In genomic region chr17:53566161-53566918, GRCm38 (mm10) we compare ENCODE assay signal across 8 mouse cellular contexts. TPM values are rescaled to one million over a fixed set of nuclear protein-coding genes. Genes with fewer than 3 reads are reported as not detected.
A peak's percentile ranks its signal among the peaks of the same experiment; 100 is the strongest.
DNase-seq lines count a peak whose midpoint lies in the region; ATAC-seq and TF ChIP-seq lines count a peak whose summit lies in the region.

TSS of gene Kat2b (plus strand) at chr17:53566861.

- peak within 1 kb of the TSS; percentile 98 for H3K4me2 ChIP-seq in intestine, postnatal 0 days (replicated peaks; ENCODE audit: low read depth)
- H3K4me2 ChIP-seq in limb, embryonic 15.5 days = peak within 1 kb of the TSS; percentile 93
- peak within 1 kb of the TSS; percentile 85 for H3K4me2 ChIP-seq in midbrain, embryonic 15.5 days

- H3K4me3 ChIP-seq in intestine, postnatal 0 days (ENCODE audit: low read depth, low read length) = peak within 1 kb of the TSS; percentile 84
- peak within 1 kb of the TSS; percentile 83 for H3K4me3 ChIP-seq in limb, embryonic 15.5 days
- H3K4me3 ChIP-seq in midbrain, embryonic 15.5 days = peak within 1 kb of the TSS; percentile 95

- peak; percentile 69 for DNase-seq in A20 (ENCODE audit: low read depth, low spot score)
- peak; percentile 42 for DNase-seq in embryo, embryonic 11 days
- DNase-seq in heart, adult 18-20 months = peak; percentile 78 to 80
- no peak for DNase-seq in urinary bladder, adult 2 months (ENCODE audit: low spot score)

- peak; percentile 4 for ATAC-seq in activated CD4-positive, CD25-positive, alpha-beta regulatory T cell, adult 4 months
- no peak for ATAC-seq in intestine, postnatal 0 days
- no peak for ATAC-seq in limb, embryonic 15.5 days (ENCODE audit: insufficient number of reproducible peaks, low FRiP score, low TSS enrichment, low read depth)
- ATAC-seq in midbrain, embryonic 15.5 days (replicated peaks) = 0 out of 2 replicates have a peak, but pooled peaks have one; percentile 14

- peak within 1 kb of the TSS; percentile 93 for H3K9ac ChIP-seq in intestine, postnatal 0 days (ENCODE audit: low read depth, low read length)
- peak within 1 kb of the TSS; percentile 91 for H3K9ac ChIP-seq in limb, embryonic 15.5 days
- H3K9ac ChIP-seq in midbrain, embryonic 15.5 days = peak within 1 kb of the TSS; percentile 91

- no peaks in the 10 kb centered on the region for H3K27me3 ChIP-seq in intestine, postnatal 0 days (replicated peaks; ENCODE audit: control insufficient read depth, insufficient read depth, low read length)
- H3K27me3 ChIP-seq in limb, embryonic 15.5 days = no peaks in the 10 kb centered on the region
- H3K27me3 ChIP-seq in midbrain, embryonic 15.5 days (replicated peaks) = no peaks in the 10 kb centered on the region

- H3K27ac ChIP-seq in intestine, postnatal 0 days (ENCODE audit: low read depth, low read length) = peak within 1 kb of the TSS; percentile 97
- peak within 1 kb of the TSS; percentile 94 for H3K27ac ChIP-seq in limb, embryonic 15.5 days
- H3K27ac ChIP-seq in midbrain, embryonic 15.5 days = peak within 1 kb of the TSS; percentile 95

- H3K4me1 ChIP-seq in intestine, postnatal 0 days (replicated peaks; ENCODE audit: control insufficient read depth, insufficient read depth, low read length) = peaks cover 11% of the 10 kb centered on the region
- H3K4me1 ChIP-seq in limb, embryonic 15.5 days = peaks cover 22% of the 10 kb centered on the region
- H3K4me1 ChIP-seq in midbrain, embryonic 15.5 days = peaks cover 28% of the 10 kb centered on the region

- H3K36me3 ChIP-seq in intestine, postnatal 0 days (ENCODE audit: control insufficient read depth, insufficient read depth) = no peaks in the 10 kb centered on the region
- no peaks in the 10 kb centered on the region for H3K36me3 ChIP-seq in limb, embryonic 15.5 days
- H3K36me3 ChIP-seq in midbrain, embryonic 15.5 days (replicated peaks) = no peaks in the 10 kb centered on the region

- H3K9me3 ChIP-seq in intestine, postnatal 0 days (ENCODE audit: control insufficient read depth) = no peaks in the 10 kb centered on the region
- no peaks in the 10 kb centered on the region for H3K9me3 ChIP-seq in limb, embryonic 15.5 days
- no peaks in the 10 kb centered on the region for H3K9me3 ChIP-seq in midbrain, embryonic 15.5 days

- 0 out of 2 replicates have a peak, but pooled peaks have one; percentile 2 for TF ChIP-seq CTCF in intestine, postnatal 0 days (IDR thresholded peaks at IDR 0.05; ENCODE audit: low read depth)

- whole genome bisulfite sequencing in intestine, postnatal 0 days = 2% methylated on average over 20 of the region's 20 CpGs
- 2% methylated on average over 20 of the region's 20 CpGs for WGBS in limb, embryonic 15.5 days
- WGBS in midbrain, embryonic 15.5 days = 2% methylated on average over 20 of the region's 20 CpGs

RNA-seq across cellular contexts. Expression of gene Kat2b, which starts in this region (rescaled TPM):
- polyA plus RNA-seq in activated CD4-positive, CD25-positive, alpha-beta regulatory T cell, adult 4 months (2017; shearing (Covaris generic)) = 10 to 100 TPM; 12.1 to 22.0 TPM
- 10 to 100 TPM; 76.3 to 86.9 TPM for total RNA-seq in heart, adult 18-20 months (2021)
- polyA plus RNA-seq in intestine, postnatal 0 days (2015; fragmentation: Nextera tagmentation; extraction: Ambion mirVana) = 5.9 and 6.1 TPM in 2 replicates
- polyA plus RNA-seq in limb, embryonic 15.5 days (2015; fragmentation: Nextera tagmentation; extraction: Ambion mirVana) = 6.5 and 6.6 TPM in 2 replicates
- polyA plus RNA-seq in midbrain, embryonic 15.5 days (2015; fragmentation: Nextera tagmentation; extraction: Ambion mirVana) = 6.5 and 6.7 TPM in 2 replicates
- 31.5 and 35.5 TPM in 2 replicates for polyA plus RNA-seq in urinary bladder, adult 2 months (2012; rRNA removed)

Comparison
In these comparisons a context has a peak if more than half of its experiments do, and no peak if none do; other contexts are left out.
1. ATAC-seq: peak in activated CD4-positive, CD25-positive, alpha-beta regulatory T cell, adult 4 months (single experiment) and midbrain, embryonic 15.5 days (single experiment); none in intestine, postnatal 0 days (single experiment) and limb, embryonic 15.5 days (single experiment).
2. Peak in every context shown above with its lines, with median percentiles within 50 percentile points of each other: H3K27ac ChIP-seq, H3K4me2 ChIP-seq, H3K4me3 ChIP-seq and H3K9ac ChIP-seq.